In genomic region chr6:8446786-8447185, GRCm38 (mm10) we compare ENCODE assay signal across 8 mouse cellular contexts.
A peak's percentile ranks its signal among the peaks of the same experiment; 100 is the strongest.
DNase-seq lines count a peak whose midpoint lies in the region; ATAC-seq and TF ChIP-seq lines count a peak whose summit lies in the region.

No protein-coding gene starts in this region.

- no peak for DNase-seq in forebrain, embryonic 10.5 days (ENCODE audit: extremely low spot score, low spot score)
- DNase-seq in forebrain, embryonic 14.5 days (ENCODE audit: low spot score): no peak
- DNase-seq in CH12.LX (ENCODE audit: extremely low read depth): no peak
- peak; percentile 76 for DNase-seq in gastrocnemius, adult 2 months
- DNase-seq in lung, postnatal 14 days: peak; percentile 8
- peak; percentile 72 for DNase-seq in telencephalon, adult 2 months (ENCODE audit: low read depth, low spot score)
- DNase-seq in spleen, adult 12 weeks (ENCODE audit: low spot score): no peak

- TF ChIP-seq CTCF in CH12.LX (conservative IDR thresholded peaks at IDR 0.05 in 1 of 2, IDR thresholded peaks at IDR 0.05 in 1 of 2; ENCODE audit: low read depth in 2 of 2, low read length in 2 of 2): no peak
- no peak for TF ChIP-seq CTCF in gastrocnemius, adult 2 months (IDR thresholded peaks at IDR 0.05)

- H3K4me1 ChIP-seq in forebrain, embryonic 10.5 days: peaks cover 11% of the 10 kb centered on the region
- no peaks in the 10 kb centered on the region for H3K4me1 ChIP-seq in forebrain, embryonic 14.5 days (ENCODE audit: control insufficient read depth, insufficient read depth, low read length)
- H3K4me1 ChIP-seq in CH12.LX (ENCODE audit: control insufficient read depth in 1 of 2, insufficient read depth in 2 of 2): peaks cover 4 to 8% of the 10 kb centered on the region in 2 experiments; a peak in 3 of 4 replicates
- peaks cover 6% of the 10 kb centered on the region; the same call in 1 of the 2 replicates for H3K4me1 ChIP-seq in hindbrain, embryonic 12.5 days

- H3K9me3 ChIP-seq in forebrain, embryonic 10.5 days: no peaks in the 10 kb centered on the region
- H3K9me3 ChIP-seq in forebrain, embryonic 14.5 days (replicated peaks; ENCODE audit: control insufficient read depth, low read length): no peaks in the 10 kb centered on the region
- H3K9me3 ChIP-seq in CH12.LX (replicated peaks; ENCODE audit: low read length): no peaks in the 10 kb centered on the region
- peaks cover 5% of the 10 kb centered on the region; the same call in 1 of the 2 replicates for H3K9me3 ChIP-seq in hindbrain, embryonic 12.5 days (replicated peaks)

- no peak for TF ChIP-seq RAD21 in CH12.LX (IDR thresholded peaks at IDR 0.05; ENCODE audit: low read depth, low read length)

- peak overlapping the region; percentile 65; the same call in 1 of the 2 replicates for H3K27ac ChIP-seq in forebrain, embryonic 10.5 days
- H3K27ac ChIP-seq in forebrain, embryonic 14.5 days (ENCODE audit: low read depth, low read length): no peak overlapping the region
- H3K27ac ChIP-seq in CH12.LX (ENCODE audit: insufficient read depth, low read depth): no peak overlapping the region
- peak overlapping the region; percentile 63 for H3K27ac ChIP-seq in gastrocnemius, adult 2 months
- H3K27ac ChIP-seq in hindbrain, embryonic 12.5 days: no peak overlapping the region

- no peak overlapping the region for H3K9ac ChIP-seq in forebrain, embryonic 14.5 days (ENCODE audit: low read length)
- H3K9ac ChIP-seq in CH12.LX (ENCODE audit: insufficient read depth, low read depth): peak overlapping the region; percentile 53
- no peak overlapping the region for H3K9ac ChIP-seq in hindbrain, embryonic 12.5 days

- no peak overlapping the region for H3K4me2 ChIP-seq in forebrain, embryonic 14.5 days (ENCODE audit: low read length)
- H3K4me2 ChIP-seq in CH12.LX (ENCODE audit: insufficient read depth, low read depth, poor library complexity, severe bottlenecking): peak overlapping the region; percentile 57; the same call in 1 of the 2 replicates
- no peak overlapping the region for H3K4me2 ChIP-seq in hindbrain, embryonic 12.5 days (replicated peaks)

- in situ Hi-C loops in CH12.LX (cut with MboI; ENCODE audit: low pct_ligation_motif_present, low pct_unique_long_range_greater_than_20kb, low sequenced_read_pairs): no loop called here

- intact Hi-C loops in gastrocnemius, adult 2 months (cut with DNase I): no loop called here

- no peak for TF ChIP-seq EP300 in CH12.LX (IDR thresholded peaks at IDR 0.05; ENCODE audit: low read length)

- dilution Hi-C loops in CH12.LX (cut with MboI; ENCODE audit: extremely low pct_ligation_motif_present, extremely low pct_unique_long_range_greater_than_20kb, low sequenced_read_pairs): no loop called here

- H3K27me3 ChIP-seq in forebrain, embryonic 10.5 days (ENCODE audit: poor library complexity, severe bottlenecking): no peaks in the 10 kb centered on the region
- H3K27me3 ChIP-seq in forebrain, embryonic 14.5 days (replicated peaks; ENCODE audit: control insufficient read depth, insufficient read depth, low read length): no peaks in the 10 kb centered on the region
- no peaks in the 10 kb centered on the region for H3K27me3 ChIP-seq in CH12.LX (replicated peaks)
- no peaks in the 10 kb centered on the region for H3K27me3 ChIP-seq in hindbrain, embryonic 12.5 days

- no peaks in the 10 kb centered on the region for H3K79me2 ChIP-seq in CH12.LX (replicated peaks; ENCODE audit: control insufficient read depth, extremely low read depth, insufficient read depth, poor library complexity, severe bottlenecking)

- no peak overlapping the region for H3K4me3 ChIP-seq in forebrain, embryonic 10.5 days
- H3K4me3 ChIP-seq in forebrain, embryonic 14.5 days (ENCODE audit: low read depth, low read length): no peak overlapping the region
- H3K4me3 ChIP-seq in CH12.LX (replicated peaks in 1 of 3; ENCODE audit: low read depth in 2 of 3, low read length in 2 of 3, poor library complexity in 1 of 3): no peak overlapping the region
- H3K4me3 ChIP-seq in gastrocnemius, adult 2 months: no peak overlapping the region
- H3K4me3 ChIP-seq in hindbrain, embryonic 12.5 days: no peak overlapping the region

- 61% methylated on average over 5 of the region's 5 CpGs for WGBS in forebrain, embryonic 10.5 days
- WGBS in forebrain, embryonic 14.5 days: 62% methylated on average over 5 of the region's 5 CpGs
- 37% methylated on average over 5 of the region's 5 CpGs for WGBS in hindbrain, embryonic 12.5 days

- no peak for ATAC-seq in forebrain, embryonic 14.5 days
- ATAC-seq in hindbrain, embryonic 12.5 days (ENCODE audit: low FRiP score): 0 out of 2 replicates have a peak, but pooled peaks have one; percentile 50

- H3K36me3 ChIP-seq in forebrain, embryonic 10.5 days (replicated peaks): no peaks in the 10 kb centered on the region
- no peaks in the 10 kb centered on the region for H3K36me3 ChIP-seq in forebrain, embryonic 14.5 days (ENCODE audit: control insufficient read depth, insufficient read depth, low read length)
- H3K36me3 ChIP-seq in CH12.LX (replicated peaks in 1 of 2; ENCODE audit: control insufficient read depth in 1 of 2, insufficient read depth in 1 of 2, low read length in 1 of 2): no peaks in the 10 kb centered on the region
- no peaks in the 10 kb centered on the region for H3K36me3 ChIP-seq in hindbrain, embryonic 12.5 days

- TF ChIP-seq POLR2A in CH12.LX (IDR thresholded peaks at IDR 0.05; ENCODE audit: low read depth, low read length): no peak

TF ChIP-seq in CH12.LX, 34 proteins besides CTCF, POLR2A, EP300 and RAD21:
- no peak for TF ChIP-seq NELFE (IDR thresholded peaks at IDR 0.05; ENCODE audit: low read depth, low read length)
- TF ChIP-seq PAX5 (IDR thresholded peaks at IDR 0.05; ENCODE audit: low read length): no peak
- TF ChIP-seq USF2 (conservative IDR thresholded peaks at IDR 0.05; ENCODE audit: low read depth, low read length): no peak
- TF ChIP-seq NRF1 (IDR thresholded peaks at IDR 0.05; ENCODE audit: low read depth, low read length): no peak
- no peak for TF ChIP-seq JUND (conservative IDR thresholded peaks at IDR 0.05; ENCODE audit: low read depth, low read length)
- no peak for TF ChIP-seq IRF4 (IDR thresholded peaks at IDR 0.05; ENCODE audit: low read depth, low read length)
- TF ChIP-seq USF1 (IDR thresholded peaks at IDR 0.05; ENCODE audit: low read depth, low read length): no peak
- no peak for TF ChIP-seq TCF12 (IDR thresholded peaks at IDR 0.05; ENCODE audit: low read depth, low read length)
- no peak for TF ChIP-seq MAFK (IDR thresholded peaks at IDR 0.05; ENCODE audit: insufficient replicate concordance, low read length)
- no peak for TF ChIP-seq UBTF (IDR thresholded peaks at IDR 0.05; ENCODE audit: low read depth, low read length)
- no peak for TF ChIP-seq MAZ (IDR thresholded peaks at IDR 0.05; ENCODE audit: low read depth, low read length)
- TF ChIP-seq MXI1 (IDR thresholded peaks at IDR 0.05; ENCODE audit: low read depth, low read length): no peak
- TF ChIP-seq HCFC1 (IDR thresholded peaks at IDR 0.05; ENCODE audit: low read depth, low read length): no peak
- TF ChIP-seq ZC3H11A (IDR thresholded peaks at IDR 0.05; ENCODE audit: low read depth, low read length): no peak
- no peak for TF ChIP-seq ZKSCAN1 (IDR thresholded peaks at IDR 0.05; ENCODE audit: borderline replicate concordance, low read depth, low read length)
- TF ChIP-seq ETS1 (conservative IDR thresholded peaks at IDR 0.05; ENCODE audit: low read depth, low read length): no peak
- TF ChIP-seq CHD1 (IDR thresholded peaks at IDR 0.05; ENCODE audit: low read depth, low read length): no peak
- TF ChIP-seq MEF2A (IDR thresholded peaks at IDR 0.05; ENCODE audit: borderline replicate concordance, low read depth, low read length): no peak
- TF ChIP-seq MAX (IDR thresholded peaks at IDR 0.05; ENCODE audit: low read length): no peak

Comparison
In these comparisons a context has a peak if more than half of its experiments do, and no peak if none do; other contexts are left out.
1. H3K27ac ChIP-seq: peak in forebrain, embryonic 10.5 days (single experiment) and gastrocnemius, adult 2 months (single experiment); none in forebrain, embryonic 14.5 days (single experiment), CH12.LX (single experiment) and hindbrain, embryonic 12.5 days (single experiment).
2. DNase-seq: peak in gastrocnemius, adult 2 months (single experiment), lung, postnatal 14 days (single experiment) and telencephalon, adult 2 months (single experiment); none in forebrain, embryonic 10.5 days (single experiment), forebrain, embryonic 14.5 days (single experiment), CH12.LX (single experiment) and spleen, adult 12 weeks (single experiment).